Mouse (Mus musculus) heart, embryonic 15.5 days (tissue): ENCODE measurements around the gene Srrm2. TPM values are rescaled to one million over a fixed set of nuclear protein-coding genes. Genes with fewer than 3 reads are reported as not detected.
"Not testable (repeated sequence)": the region's sequence is repeated elsewhere in the genome, so short reads cannot be mapped to it uniquely, and the experiment has no call there.

Experiments
- ATAC-seq: fragments of 200-750 bp; cut with Nextera tagmentation; replicated peaks from 2 replicates; pipeline ENCODE4 v1.8.0; 2017; ENCODE audit warnings: low read depth, moderate TSS enrichment; ENCODE audit not compliant: insufficient number of reproducible peaks, insufficient read depth, low FRiP score
- H3K27ac ChIP-seq: fragments of 300-500 bp; sonication (generic); 2 replicates; pipeline ENCODE4 v1.5.1; 2015; ENCODE audit warnings: mild to moderate bottlenecking, inconsistent platforms
- H3K27me3 ChIP-seq: fragments of 300-500 bp; sonication (generic); 2 replicates; pipeline ENCODE4 v1.6.1; 2015; ENCODE audit warnings: inconsistent platforms
- H3K36me3 ChIP-seq: fragments of 300-500 bp; sonication (generic); 2 replicates; pipeline ENCODE4 v1.6.1; 2015; ENCODE audit warnings: mild to moderate bottlenecking, inconsistent platforms
- H3K4me1 ChIP-seq: fragments of 300-500 bp; sonication (generic); replicated peaks from 2 replicates; pipeline ENCODE4 v1.6.1; 2015; ENCODE audit warnings: inconsistent platforms
- H3K4me2 ChIP-seq: fragments of 300-500 bp; sonication (generic); 2 replicates; pipeline ENCODE4 v1.6.1; 2015; ENCODE audit warnings: inconsistent platforms, mild to moderate bottlenecking, moderate library complexity
- H3K4me3 ChIP-seq: fragments of 300-500 bp; sonication (generic); 2 replicates; pipeline ENCODE4 v1.5.1; 2015; ENCODE audit warnings: mild to moderate bottlenecking, inconsistent platforms
- H3K9ac ChIP-seq: fragments of 300-500 bp; sonication (generic); 2 replicates; pipeline ENCODE4 v1.6.1; 2015; ENCODE audit warnings: mild to moderate bottlenecking, inconsistent platforms
- H3K9me3 ChIP-seq: fragments of 300-500 bp; sonication (generic); replicated peaks from 2 replicates; pipeline ENCODE4 v1.6.1; 2016; ENCODE audit warnings: inconsistent platforms
- WGBS: fragments of 180-500 bp; shearing (Covaris S2); methylation state at CpG from one replicate; pipeline ENCODE4 v1.1.7; 2015; ENCODE audit warnings: mixed read lengths; 5-methylcytosine and 5-hydroxymethylcytosine counted together
- polyA plus RNA-seq: library from polyadenylated mRNA; unstranded; fragments of >200 nt; fragmentation: Nextera tagmentation; extraction: Ambion mirVana; gene quantifications from 2 replicates; pipeline ENCODE4 v1.2.1, GENCODE M21; 2015

Gene Srrm2
- polyA plus RNA-seq, 1 experiment from 2014 or later, result 315 TPM

DNA sequence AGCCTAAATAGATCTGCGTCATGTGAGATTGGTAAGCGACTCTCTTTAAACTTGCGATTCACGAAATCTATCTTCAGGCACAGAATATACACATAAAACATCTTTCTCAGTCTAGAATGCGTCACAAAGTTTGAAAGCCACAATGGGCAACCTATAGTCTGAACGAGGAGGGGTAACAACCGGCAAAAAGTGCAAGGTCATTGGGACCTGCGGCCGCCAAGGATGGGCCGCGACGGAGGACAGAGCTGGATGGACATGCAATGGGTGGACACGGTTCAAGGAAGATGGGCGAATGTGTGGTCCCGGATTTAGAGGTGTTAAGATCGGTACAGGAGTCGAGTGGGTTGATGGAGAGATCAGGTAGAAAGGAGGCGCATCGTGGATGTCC lies 19.4 kb upstream of the Srrm2 start:
- H3K9ac ChIP-seq, result peak overlapping the region; percentile 93
- peak overlapping the region; percentile 85 for H3K27ac ChIP-seq
- H3K27me3 ChIP-seq, result no peaks in the 10 kb centered on the region
- WGBS, result under 1% methylated on average over 19 of the region's 19 CpGs
- H3K4me1 ChIP-seq, result peaks cover 13% of the 10 kb centered on the region
- ATAC-seq, result no peak; the same call in 1 of the 2 replicates
- no peaks in the 10 kb centered on the region for H3K9me3 ChIP-seq
- H3K4me2 ChIP-seq, result peak overlapping the region; percentile 72
- peak overlapping the region; percentile 93 for H3K4me3 ChIP-seq
- no peaks in the 10 kb centered on the region for H3K36me3 ChIP-seq

DNA sequence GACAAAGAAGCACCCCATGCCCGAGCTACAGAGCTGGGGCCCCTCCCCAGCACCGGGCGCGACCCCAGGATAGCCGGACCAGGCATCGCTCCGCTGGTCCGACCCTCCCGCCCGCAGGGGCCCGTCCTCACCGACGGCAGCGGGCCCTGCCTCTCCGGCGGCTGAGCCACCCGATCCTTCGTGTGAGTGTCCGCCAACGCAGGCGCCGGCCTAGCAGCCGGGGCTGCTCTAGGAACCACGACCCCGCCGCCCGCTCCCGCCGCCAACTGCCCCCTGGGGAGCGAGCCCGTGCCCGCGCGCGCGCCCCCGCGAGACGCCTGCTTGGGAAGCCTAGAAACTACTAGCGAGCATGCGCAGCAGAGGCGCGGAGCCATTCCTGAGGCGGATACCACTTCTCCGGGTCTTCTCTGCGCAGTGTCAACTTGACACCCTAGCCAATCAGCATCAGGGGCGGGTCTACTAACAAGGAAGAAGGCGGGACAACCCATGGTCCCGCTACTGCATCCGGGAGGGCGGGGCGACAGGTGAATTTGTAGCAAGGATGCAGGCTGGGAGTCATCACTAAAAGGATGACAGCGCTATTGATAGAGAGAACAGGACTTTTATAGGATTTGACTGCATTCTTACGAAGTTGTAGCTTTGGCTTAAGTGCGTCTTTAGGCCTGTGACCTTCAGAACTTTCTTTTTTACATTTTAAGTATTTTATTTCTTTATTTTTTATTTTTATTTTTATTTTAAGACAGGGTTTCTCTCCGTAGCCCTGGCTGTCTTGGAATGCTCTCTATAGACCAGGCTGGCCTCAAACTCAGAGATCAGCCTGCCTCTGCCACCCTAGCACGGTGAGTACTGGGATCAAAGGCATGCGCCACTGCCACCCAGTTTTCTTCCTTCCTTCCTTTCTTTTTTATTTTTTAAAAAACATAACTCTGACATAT lies 18.8 kb upstream of the Srrm2 start, which contains the start of gene Flywch1:
Gene Flywch1, minus strand, starts transcription at position 319 of the 935 bp plus-strand sequence.
- no peaks in the 10 kb centered on the region for H3K27me3 ChIP-seq
- H3K4me1 ChIP-seq, result peaks cover 13% of the 10 kb centered on the region
- peak within 1 kb of the TSS; percentile 85 for H3K27ac ChIP-seq
- H3K4me3 ChIP-seq, result peak within 1 kb of the TSS; percentile 93
- no peaks in the 10 kb centered on the region for H3K36me3 ChIP-seq
- 4% methylated on average over 58 of the region's 58 CpGs for WGBS
- peak; percentile 98 for ATAC-seq
- peak within 1 kb of the TSS; percentile 93 for H3K9ac ChIP-seq
- H3K4me2 ChIP-seq, result peak within 1 kb of the TSS; percentile 72
- no peaks in the 10 kb centered on the region for H3K9me3 ChIP-seq

DNA sequence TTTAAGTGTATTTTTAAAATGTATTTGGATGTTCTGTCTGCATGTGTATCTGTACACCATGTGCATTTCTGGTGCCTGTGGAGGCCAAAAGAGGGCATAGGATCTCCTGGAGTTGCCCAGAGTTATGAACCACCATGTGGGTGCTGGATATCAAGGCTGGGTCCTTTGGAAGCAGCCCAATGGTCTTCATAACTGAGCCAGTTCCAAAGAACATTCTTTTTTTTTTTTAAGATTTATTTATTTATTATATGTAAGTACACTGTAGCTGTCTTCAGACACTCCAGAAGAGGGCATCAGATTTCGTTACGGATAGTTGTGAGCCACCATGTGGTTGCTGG lies 18.1 kb upstream of the Srrm2 start:
- peaks cover 13% of the 10 kb centered on the region for H3K4me1 ChIP-seq
- WGBS, result 78% methylated on average over 2 of the region's 2 CpGs
- H3K4me3 ChIP-seq, H3K27me3 ChIP-seq, H3K4me2 ChIP-seq, ATAC-seq, H3K9me3 ChIP-seq, H3K9ac ChIP-seq, H3K27ac ChIP-seq, H3K36me3 ChIP-seq: not testable (repeated sequence)

DNA sequence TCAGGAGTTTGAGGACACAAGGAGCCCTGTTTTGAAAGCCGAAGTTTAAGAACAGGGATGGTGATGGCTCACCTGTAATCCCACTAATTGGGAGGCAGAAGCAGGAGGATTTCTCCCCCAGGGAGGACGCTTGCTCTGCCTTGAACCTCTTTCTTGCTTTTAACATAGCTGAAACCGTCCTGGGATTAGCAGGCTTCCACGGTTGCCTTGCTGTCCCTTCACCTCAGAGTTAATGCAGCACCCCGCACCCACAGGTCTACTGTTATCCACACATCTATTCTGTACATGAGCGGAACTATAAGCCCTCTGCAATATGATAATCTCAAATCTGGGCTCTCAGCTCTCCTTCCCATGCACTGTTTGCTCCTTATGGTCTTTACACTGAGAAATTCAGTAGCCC lies 16.7 kb upstream of the Srrm2 start:
- 70% methylated on average over 6 of the region's 6 CpGs for WGBS
- no peak overlapping the region for H3K4me3 ChIP-seq
- peaks cover 13% of the 10 kb centered on the region for H3K4me1 ChIP-seq
- H3K4me2 ChIP-seq, result no peak overlapping the region
- no peak for ATAC-seq
- no peak overlapping the region for H3K27ac ChIP-seq
- no peaks in the 10 kb centered on the region for H3K9me3 ChIP-seq
- H3K36me3 ChIP-seq, result no peaks in the 10 kb centered on the region
- no peaks in the 10 kb centered on the region for H3K27me3 ChIP-seq
- H3K9ac ChIP-seq, result no peak overlapping the region

DNA sequence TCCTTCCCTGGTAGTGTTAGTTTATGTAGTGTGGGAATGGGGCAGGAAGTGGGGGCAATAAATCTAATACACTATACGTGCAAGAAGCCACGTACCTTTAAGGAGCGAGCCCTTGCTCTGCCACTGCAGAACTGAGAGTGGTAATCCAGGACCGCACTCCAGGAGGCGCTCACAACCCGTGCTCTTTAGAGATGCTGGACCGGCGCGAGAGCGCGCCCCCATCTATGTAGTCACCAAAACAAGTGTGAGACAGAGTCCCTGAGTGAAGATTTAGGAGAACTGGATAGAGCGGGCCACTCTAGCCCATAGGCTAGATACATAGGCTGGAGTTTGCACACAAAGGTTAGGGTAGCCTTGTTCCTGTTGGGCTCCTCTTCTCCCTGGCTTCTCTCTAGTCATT lies 16.2 kb upstream of the Srrm2 start:
- Histone ChIP-seq H3K9me3 (no peaks in the 10 kb centered on the region), H3K27ac (no peak overlapping the region), H3K4me3 (no peak overlapping the region), H3K4me2 (no peak overlapping the region), H3K36me3 (no peaks in the 10 kb centered on the region), H3K9ac (no peak overlapping the region), H3K4me1 (peaks cover 13% of the 10 kb centered on the region), H3K27me3 (no peaks in the 10 kb centered on the region)
- no peak for ATAC-seq
- 3% methylated on average over 12 of the region's 12 CpGs for WGBS

DNA sequence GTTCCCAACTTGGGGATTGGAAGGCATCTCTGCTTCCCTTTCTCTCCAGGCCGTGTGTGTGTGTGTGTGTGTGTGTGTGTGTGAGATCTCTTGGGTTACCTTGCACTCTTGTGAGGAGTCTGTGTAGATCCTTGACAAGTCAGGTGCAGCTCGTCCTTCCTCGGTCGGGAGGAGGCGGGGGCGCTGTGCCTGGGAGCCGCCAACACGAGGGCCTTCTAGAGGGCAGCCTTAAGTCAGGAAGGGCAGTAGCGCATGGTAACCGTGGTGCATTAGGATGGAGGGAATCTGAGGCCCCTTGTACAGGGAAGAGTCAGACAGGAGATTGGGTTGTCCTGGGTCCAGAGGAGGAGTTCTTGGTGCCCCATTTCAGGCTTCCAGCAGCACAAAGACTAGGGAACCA lies 14.1 kb upstream of the Srrm2 start:
- H3K4me3 ChIP-seq, result no peak overlapping the region
- 0 out of 2 replicates have a peak, but pooled peaks cover 3% of the 10 kb centered on the region for H3K4me1 ChIP-seq
- no peak for ATAC-seq
- no peaks in the 10 kb centered on the region for H3K27me3 ChIP-seq
- no peaks in the 10 kb centered on the region for H3K9me3 ChIP-seq
- H3K27ac ChIP-seq, result no peak overlapping the region
- H3K9ac ChIP-seq, result no peak overlapping the region
- no peak overlapping the region for H3K4me2 ChIP-seq
- 74% methylated on average over 10 of the region's 10 CpGs for WGBS
- no peaks in the 10 kb centered on the region for H3K36me3 ChIP-seq

DNA sequence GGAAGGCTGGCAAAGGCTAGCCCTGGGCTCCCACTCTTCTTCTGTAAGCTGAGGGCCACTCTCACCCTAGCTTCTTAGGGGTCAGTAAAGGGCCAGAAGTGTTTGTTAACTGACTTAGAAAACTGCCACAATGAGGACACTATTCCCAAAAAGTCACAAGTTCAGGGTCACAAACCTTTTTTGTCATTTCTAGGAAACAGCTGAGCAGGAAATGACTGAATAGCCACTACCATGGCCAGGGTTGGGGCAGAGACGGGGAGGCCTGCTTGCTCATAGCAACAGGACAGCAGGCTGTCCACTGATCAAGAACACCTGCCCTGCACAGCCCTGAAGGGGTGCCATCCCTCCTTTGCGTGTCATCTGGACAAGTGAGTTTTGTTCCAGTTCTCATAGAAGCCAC lies 13.2 kb upstream of the Srrm2 start:
- Histone ChIP-seq H3K4me2 (no peak overlapping the region), H3K9me3 (no peaks in the 10 kb centered on the region), H3K27me3 (no peaks in the 10 kb centered on the region), H3K27ac (no peak overlapping the region), H3K4me1 (no peaks in the 10 kb centered on the region), H3K9ac (no peak overlapping the region), H3K36me3 (no peaks in the 10 kb centered on the region), H3K4me3 (no peak overlapping the region)
- ATAC-seq, result no peak
- 68% methylated on average over 2 of the region's 2 CpGs for whole genome bisulfite sequencing

DNA sequence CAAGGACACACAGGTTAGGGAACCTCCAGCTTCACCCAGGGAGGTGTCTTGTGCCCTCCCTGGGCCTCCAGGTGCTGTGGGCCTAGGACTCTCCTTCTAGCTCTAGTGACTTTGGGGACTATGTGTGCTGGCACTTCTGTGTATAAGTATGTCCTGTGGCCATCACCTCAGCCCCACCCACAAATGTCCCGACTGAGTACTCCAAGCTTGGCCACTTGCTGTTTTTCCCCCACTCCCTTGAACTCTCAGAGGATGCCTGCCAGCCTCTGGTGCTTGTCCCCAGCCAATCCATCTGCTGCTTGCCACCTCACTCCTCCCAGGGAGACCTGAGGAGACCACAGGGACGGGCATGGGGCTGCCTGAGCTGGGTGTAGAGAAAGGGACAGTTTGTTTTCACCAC lies 11.9 kb upstream of the Srrm2 start:
- no peaks in the 10 kb centered on the region for H3K4me1 ChIP-seq
- no peak overlapping the region for H3K9ac ChIP-seq
- H3K27me3 ChIP-seq, result no peaks in the 10 kb centered on the region
- no peaks in the 10 kb centered on the region for H3K36me3 ChIP-seq
- no peak overlapping the region for H3K4me3 ChIP-seq
- no peaks in the 10 kb centered on the region for H3K9me3 ChIP-seq
- no peak overlapping the region for H3K27ac ChIP-seq
- no peak overlapping the region for H3K4me2 ChIP-seq
- WGBS, result 38% methylated on average over 2 of the region's 2 CpGs
- ATAC-seq, result no peak

DNA sequence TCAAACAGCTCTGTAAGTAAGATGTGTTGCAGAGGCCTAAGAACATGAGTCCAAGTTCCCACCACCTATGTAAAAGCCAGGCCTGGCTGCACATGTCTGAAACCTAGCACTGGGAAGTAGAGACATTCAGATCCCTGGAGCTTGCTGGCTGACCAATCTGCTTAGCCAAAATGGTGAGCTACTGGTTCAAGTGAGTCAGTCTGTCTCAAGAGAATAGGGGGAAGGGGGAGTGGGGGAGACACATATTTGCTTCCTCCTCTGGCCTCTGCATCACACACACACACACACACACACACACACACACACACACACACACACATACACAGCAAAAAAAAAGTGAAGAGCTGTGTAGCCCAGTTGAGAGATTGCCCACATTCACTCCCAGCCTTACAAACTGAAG lies 7.0 kb upstream of the Srrm2 start:
- H3K9me3 ChIP-seq, result no peaks in the 10 kb centered on the region
- H3K27me3 ChIP-seq, result no peaks in the 10 kb centered on the region
- H3K4me1 ChIP-seq, result peaks cover 12% of the 10 kb centered on the region
- no peak overlapping the region for H3K27ac ChIP-seq
- no peak overlapping the region for H3K4me2 ChIP-seq
- no peaks in the 10 kb centered on the region for H3K36me3 ChIP-seq
- no peak overlapping the region for H3K9ac ChIP-seq
- no peak for ATAC-seq
- no peak overlapping the region for H3K4me3 ChIP-seq

DNA sequence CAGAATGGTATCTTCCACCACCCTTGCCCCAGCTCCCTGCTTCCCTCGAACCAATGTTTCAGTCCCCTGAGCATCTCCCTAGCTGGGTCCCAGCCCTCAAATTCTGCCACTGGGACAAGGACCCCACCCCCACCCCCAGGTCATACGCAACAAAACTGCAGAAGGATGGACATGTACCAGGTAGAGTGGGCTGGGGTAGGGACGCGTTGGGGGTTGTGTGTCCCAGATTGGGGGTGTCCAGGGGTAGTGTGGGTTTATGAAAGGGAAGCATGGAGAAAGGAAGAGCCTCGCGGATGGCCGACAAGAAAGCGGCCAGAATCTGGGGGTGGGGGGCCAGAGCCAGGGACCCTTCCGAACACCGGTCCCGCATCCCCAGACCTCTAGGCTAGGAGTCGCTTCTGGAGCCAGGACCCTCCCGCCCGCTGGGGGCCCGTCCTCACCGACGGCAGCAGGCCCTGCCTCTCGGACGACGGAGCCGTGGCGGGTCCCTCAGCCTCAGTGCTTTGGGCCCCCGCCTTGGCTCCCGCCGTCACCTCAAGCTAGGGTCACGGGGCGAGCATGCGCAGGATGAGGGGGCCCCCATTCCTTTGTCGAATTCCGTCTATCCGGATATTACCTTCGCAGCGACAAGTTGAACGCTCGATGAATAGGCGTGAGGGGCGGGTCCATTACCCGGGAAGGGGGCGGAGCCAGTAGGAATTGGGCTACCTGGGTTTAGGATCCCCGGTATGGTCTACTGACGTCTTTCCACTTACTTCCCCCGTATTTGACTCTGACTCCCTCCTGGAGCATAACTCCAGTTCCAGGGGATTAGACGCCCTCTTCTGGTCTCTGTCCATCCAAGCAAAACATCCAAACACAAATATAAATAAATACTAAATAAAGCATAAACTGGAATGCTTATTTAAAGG lies 4.5 kb upstream of the Srrm2 start, which contains the start of gene Flywch2:
Gene Flywch2, minus strand, starts transcription at position 521 of the 911 bp plus-strand sequence.
- H3K4me3 ChIP-seq, result peak within 1 kb of the TSS; percentile 55

DNA sequence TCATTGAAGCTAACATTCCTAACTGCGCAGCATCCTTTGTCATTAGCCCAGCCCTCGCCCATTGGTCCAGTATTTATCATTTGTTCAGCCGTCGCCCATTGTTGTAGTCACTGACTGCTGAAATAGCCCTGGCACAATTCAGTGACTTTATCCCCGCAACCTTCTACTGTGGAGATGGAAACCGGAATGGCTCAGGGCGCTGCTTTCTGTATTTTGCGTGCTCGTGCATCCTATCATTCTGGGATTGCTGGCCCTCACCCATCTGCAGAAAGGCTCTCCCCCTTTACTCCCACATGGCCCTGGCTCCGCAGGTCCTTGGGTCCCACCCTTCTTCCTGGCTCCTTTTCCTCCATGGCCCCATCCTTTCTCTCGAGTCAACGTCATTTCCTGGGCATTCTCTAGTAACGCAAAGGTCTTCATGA lies 3.8 kb upstream of the Srrm2 start:
- ATAC-seq, result no peak

More for the DNA sequence above, 4.5 kb upstream of the Srrm2 start, which contains the start of gene Flywch2:
- peak within 1 kb of the TSS; percentile 95 for H3K4me2 ChIP-seq
- WGBS, result 4% methylated on average over 43 of the region's 43 CpGs
- no peaks in the 10 kb centered on the region for H3K27me3 ChIP-seq
- H3K9me3 ChIP-seq, result no peaks in the 10 kb centered on the region
- H3K36me3 ChIP-seq, result no peaks in the 10 kb centered on the region
- ATAC-seq, result peak; percentile 70
- H3K4me1 ChIP-seq, result peaks cover 22% of the 10 kb centered on the region
- H3K9ac ChIP-seq, result peak within 1 kb of the TSS; percentile 66
- no peak within 1 kb of the TSS for H3K27ac ChIP-seq

More for the DNA sequence above, 3.8 kb upstream of the Srrm2 start:
- Histone ChIP-seq H3K36me3 (no peaks in the 10 kb centered on the region), H3K4me3 (peak overlapping the region; percentile 55), H3K9me3 (no peaks in the 10 kb centered on the region), H3K4me1 (peaks cover 25% of the 10 kb centered on the region), H3K27me3 (no peaks in the 10 kb centered on the region), H3K4me2 (peak overlapping the region; percentile 95), H3K9ac (no peak overlapping the region), H3K27ac (no peak overlapping the region)
- WGBS, result 18% methylated on average over 13 of the region's 13 CpGs
